Mouse (Mus musculus): ENCODE results near the gene Plet1.

Plet1 gene

DNA sequence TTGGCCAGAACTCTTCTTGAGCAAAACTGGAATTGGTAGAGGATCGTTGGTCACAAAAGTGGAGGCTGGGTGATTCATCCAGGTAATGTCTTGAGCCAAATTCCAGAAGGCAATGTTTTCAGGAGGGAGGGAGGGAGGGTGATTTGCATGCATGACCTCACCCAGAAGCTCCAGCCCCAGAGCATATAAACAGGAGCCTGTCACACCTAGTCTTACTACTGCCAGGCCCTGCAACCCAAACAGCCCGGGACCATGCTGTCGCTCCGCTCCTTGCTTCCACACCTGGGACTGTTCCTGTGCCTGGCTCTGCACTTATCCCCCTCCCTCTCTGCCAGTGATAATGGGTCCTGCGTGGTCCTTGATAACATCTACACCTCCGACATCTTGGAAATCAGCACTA is at the start of gene Plet1:
TSS of gene Plet1 (plus strand) at position 215 of the 400 bp plus-strand sequence.
- no peak for DNase-seq (ENCODE audit: low spot score)

DNA sequence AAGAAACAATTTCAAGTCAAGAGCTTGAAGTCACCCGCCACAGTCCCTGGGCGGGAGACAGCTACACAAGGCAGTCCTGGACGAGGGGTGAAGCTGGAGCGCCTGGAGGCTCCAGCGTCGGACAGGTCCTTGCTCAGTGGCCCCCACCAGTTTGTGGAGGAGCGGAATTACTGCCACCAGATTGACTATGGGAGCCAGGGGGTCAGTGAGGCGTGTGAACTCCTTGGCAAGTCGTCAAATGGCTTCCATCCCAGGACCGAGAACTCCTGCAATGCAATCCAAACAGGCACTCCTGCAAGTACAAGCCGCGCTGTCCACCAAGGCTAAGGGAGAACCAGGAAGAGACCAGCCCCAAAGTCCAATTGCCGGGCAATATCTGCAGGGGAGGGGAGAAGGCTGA is 45.3 kb upstream of the Plet1 start:
- DNase-seq (ENCODE audit: low spot score): no peak

DNA sequence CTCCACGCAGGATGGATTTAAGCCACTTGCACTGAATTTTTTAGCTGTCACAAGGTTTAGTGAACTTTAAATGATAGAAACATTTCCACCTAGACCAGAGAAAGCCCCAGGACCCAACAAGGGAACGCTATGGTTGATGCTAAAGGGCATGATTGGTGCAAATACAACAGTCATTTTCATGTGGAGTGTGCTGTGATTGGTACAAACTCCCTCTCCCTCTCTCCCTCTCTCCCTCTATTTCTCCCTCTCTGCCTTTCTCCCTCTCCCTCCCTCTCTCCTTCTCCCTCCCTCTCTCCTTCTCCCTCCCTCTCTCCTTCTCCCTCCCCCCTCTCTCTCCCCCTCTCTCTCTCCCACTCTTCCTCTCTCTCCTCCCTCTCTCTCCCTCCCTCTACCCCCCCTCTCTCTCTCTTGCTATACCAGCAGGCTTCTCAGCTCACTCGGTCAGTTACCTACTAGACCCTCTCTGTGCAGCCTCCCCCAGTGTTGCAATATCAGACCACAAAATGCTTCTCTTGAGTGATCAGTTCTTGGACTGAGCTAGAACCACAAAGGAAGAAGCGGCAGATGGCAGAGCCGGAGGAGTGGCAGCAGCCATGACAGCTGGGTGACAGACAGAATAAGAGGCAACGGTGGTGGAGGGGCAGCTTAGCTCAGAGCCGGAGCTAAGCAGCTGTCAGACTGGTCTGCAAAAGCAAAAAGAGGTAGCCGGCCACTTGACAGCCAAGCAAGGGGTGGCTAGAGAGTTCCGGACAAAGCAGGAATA is 42.7 kb upstream of the Plet1 start:
- DNase-seq (ENCODE audit: low spot score): no peak

DNA sequence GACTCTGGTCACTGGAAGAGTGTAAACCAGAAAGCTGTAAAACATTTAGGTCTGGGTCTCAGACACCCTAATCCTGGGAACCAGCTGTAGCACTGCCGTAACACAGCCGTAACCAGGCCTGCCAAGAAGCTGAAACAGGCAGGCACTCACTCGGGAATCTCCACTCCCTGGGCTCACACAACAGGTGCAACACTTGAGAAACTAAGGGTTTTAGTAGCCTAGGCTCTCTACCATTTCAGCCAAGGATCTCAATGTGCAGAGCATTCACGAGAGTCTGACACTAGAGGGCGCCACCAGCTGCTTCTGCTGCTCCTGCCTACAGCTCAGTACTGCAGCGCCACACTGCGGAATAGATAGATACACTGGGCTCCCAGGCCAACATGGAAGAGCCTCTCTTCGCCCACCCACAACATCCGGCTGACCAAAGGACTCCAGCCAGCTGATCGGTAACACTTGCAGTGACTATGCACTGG is 42.0 kb upstream of the Plet1 start:
- peak; percentile 78 for DNase-seq (ENCODE audit: low spot score)

DNA sequence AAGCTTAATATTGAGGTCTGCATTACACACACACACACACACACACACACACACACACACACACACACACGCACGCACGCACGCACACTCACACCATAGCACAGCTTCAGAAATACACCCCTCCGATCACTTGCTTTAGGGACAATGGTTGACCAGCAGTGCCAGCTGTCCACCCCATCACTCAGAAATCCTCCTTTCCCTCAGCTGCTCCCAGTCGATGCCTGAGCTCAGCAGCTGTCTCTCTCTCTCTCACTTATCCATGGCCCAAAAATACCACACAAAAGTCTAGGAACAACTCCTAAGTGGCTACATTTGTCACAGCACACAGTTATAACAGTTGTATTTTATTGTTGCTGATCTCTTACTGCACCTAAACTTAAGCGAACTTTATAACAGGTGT is 36.7 kb upstream of the Plet1 start:
- no peak for DNase-seq (ENCODE audit: low spot score)

DNA sequence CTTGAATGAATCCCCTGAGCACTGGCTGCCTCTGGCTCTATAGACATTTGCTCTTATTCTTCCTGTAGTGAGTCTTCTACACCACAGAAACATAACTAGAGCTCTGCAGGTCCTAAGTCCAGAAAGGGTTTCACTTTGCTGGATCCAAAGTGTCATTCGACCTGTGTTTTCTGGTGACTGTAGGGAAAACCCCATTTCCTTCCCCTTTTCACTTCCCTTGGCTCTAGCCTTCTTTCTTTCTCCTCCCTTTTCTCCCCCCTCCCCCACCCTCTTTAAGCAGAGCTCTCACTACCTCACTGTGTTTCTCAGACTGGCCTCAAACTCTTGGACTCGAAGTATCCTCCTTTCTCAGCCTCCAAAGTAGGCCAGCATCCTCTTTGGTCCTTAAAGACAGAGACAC is 34.8 kb upstream of the Plet1 start:
- no peak for DNase-seq (ENCODE audit: low spot score)

DNA sequence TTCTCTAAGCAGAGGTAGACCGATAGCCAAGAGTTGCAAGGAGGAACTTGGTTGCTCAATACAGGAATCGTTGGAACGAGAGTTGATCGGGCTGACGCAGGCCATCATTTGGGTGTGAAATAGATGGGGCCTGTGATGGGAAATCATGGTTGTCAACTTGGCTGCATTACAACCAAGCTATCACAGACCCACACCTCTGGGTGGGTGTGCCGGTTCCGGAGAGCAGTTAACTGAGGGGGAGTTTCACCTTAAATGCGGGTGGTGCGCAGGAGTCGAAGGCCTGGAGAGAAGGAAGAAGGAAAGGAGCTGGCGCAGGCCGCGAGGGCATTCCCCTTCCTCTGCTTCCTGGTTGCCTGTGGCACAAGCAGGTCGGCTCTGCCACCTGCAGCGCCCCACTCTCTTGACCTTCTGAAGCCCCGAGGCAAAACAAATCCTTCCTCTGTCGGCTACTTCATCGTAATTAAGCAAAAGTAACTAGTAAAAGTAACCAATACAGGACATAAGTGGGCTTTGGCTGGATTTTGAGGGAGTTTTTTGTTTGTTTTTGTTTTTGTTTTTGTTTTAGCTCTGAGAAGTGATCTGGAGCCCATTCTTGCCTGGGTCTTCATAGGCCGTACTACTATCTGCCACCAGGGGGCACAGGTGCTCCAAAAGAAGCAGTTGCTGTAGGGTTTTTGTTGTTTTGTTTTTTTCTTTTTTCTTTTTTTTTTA is 31.7 kb upstream of the Plet1 start:
- DNase-seq (ENCODE audit: low spot score): peak; percentile 60

DNA sequence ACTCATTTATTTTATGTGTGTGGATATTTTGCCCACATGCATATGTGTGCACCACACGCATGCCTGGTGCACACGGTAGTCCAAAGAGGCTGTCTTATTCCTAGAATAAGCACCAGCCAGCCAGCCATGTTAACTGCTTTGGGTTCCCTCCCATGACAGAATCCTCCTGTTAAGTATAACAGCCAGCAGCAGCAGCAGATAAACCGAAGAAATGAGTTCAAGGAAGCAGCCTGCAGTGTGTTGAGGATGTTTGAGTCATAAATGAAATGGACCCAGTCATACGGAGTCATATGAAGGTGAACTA is 31.2 kb upstream of the Plet1 start:
- no peak for DNase-seq (ENCODE audit: low spot score)

DNA sequence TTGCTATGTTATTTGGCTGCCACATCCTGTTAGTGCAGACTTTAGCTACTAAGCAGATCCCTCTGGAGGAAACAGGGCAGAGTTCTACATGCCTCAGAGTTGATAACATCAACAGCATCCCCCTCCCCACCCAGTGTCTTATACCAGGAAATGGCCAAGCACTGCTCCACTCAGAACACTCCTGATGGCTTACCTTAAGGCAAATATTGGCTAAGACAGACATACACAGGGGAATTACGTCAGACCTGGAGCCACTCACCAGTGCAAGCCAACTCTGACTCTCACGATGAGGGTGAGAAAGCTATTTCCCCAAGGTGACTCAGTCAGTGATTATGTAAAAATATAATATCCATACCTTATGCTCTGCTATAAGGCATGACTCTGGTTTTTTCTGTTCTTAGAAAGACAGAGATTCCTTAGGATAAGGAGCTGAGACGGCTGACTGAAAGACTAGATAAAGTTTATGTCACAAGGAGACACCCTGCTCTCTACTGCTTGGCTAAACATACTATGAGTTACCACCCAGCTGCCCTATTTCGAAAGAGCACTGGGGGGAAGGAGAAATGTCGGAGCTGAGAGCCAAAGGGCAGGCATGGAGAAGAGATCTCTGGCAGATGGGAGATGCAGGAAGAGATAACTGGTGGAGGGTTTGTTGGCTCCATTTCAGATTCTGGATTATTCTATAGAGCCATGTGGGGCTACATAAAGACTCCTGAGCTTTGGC is 23.8 kb upstream of the Plet1 start:
- DNase-seq (ENCODE audit: low spot score): no peak

DNA sequence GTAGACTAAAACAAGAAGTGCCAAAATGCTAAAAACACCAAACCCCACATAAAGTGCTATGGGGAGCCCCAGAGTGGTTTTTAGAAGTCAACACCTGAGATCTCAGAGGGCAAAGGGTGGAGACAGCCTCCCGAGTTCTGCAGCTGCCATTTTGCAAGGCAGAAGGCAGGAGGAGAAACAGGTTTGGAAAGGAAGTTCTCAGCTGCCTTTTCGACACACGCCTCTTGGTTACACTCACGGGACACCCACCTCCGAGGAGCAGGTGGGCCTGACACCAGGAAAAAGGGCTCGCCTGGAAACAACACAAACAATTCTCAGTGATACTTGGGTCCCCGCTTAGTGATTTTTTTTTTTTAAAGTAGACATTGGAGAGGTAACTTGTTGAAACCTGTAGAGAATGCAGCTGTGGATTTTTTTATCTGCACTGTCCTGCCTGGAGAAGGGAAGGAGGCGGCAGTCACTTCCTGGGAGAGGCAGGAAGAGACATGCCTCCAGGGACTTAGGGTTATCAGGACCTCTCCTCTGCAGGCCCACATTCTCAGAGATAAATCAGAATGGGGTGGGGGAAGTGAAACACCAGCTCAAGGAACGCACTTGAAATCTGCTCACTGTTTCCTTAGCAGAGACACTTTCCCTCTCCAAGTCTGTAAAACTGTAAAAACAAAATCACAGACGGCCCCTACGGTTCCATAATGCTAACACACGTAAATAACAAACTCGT is 23.0 kb upstream of the Plet1 start:
- DNase-seq (ENCODE audit: low spot score): no peak

DNA sequence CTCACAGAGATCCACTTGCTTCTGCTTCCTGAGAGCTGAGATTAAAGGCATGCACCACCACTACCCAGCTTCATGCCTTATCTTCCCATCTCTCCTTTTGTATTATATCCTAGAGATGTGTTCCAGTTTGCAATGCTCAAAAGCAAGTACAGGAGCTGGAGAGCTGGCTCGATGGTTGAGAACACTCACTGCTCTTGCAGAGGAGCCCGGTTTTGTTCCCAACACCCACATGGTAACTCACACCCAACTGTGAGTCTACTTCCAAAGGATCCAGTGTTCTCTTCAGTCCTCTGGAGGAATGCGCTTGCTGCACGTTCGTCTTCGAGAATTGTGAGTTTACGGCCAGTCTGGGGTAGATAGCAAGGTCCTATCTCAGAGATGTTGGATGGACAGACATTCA is 19.0 kb upstream of the Plet1 start:
- DNase-seq (ENCODE audit: low spot score): no peak

DNA sequence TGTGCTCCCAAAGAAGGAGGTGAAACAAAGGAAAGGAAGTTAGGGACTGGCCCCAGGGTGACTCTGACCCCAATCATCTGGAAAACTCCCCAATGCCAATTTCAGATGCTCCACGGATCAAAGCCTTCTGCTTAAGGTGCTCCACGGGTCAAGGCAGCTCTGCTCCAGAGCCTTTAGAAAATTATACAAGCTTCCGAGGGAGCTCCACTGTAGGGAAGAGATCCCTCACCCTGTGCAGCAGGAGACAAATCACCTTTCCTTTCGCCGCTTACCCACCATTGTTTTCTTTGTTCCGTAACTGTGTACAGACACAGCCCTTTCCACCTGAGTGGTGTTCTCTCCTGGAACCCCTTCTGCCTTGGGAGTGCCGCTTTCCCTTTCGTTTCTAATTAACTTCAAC is 18.6 kb upstream of the Plet1 start:
- no peak for DNase-seq (ENCODE audit: low spot score)

DNA sequence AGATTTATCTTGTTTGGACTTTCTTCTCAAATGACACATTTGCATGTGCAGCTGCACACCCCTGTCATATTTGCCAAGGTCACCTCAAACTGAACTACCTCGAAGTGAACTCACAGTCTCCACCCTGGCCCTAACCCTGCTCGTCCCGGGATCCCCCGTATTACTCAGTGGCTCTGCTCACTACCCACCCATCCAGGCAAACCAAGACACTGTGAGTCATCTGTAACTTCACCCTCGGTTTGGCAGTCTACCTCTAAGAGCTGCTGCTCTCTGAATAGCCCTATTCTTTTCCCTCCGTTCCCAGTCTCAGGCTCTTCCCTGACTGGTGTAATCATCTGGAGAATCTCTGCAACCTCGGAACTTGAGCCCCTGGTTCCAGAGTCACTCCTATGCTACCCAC is 17.7 kb upstream of the Plet1 start:
- DNase-seq (ENCODE audit: low spot score): no peak

DNA sequence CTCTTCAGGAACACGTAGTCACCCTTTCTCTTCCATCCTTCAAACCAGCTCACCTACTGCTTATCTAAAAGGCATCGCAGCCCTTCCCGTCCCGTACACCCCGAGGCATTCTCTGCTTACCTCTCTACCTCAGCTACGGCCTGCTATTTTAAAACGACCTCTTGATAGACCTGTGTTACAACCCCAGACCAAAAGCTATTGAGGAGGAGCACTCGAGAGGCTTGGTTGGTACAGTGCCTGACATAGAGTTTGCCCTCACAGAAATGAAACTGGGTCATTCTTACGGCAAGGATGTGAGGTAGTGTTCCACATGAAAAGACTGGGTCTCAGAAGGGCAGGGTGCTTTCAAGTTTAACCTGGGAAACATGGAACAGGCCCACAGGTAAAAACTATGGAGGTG is 17.1 kb upstream of the Plet1 start:
- no peak for DNase-seq (ENCODE audit: low spot score)

DNA sequence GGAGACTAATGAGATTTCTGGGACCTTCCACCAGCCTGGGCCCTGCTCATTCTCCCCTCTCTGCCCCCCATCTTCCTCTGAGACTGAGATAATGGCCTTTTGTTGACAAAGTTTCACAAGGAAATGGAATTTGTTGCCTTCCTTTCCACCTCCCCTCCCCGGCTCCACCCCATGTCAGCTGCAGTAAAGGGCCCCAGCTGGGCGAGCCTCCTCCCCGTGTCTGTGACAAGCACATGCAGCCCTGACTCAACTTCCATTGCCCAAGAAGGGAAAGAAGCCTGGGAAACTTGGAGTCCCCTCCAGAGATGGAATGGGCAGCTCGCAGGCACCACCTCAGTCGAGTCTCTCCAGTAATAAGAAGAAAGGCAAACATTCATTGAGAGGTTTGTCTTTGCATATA is 15.5 kb upstream of the Plet1 start:
- DNase-seq (ENCODE audit: low spot score): no peak

DNA sequence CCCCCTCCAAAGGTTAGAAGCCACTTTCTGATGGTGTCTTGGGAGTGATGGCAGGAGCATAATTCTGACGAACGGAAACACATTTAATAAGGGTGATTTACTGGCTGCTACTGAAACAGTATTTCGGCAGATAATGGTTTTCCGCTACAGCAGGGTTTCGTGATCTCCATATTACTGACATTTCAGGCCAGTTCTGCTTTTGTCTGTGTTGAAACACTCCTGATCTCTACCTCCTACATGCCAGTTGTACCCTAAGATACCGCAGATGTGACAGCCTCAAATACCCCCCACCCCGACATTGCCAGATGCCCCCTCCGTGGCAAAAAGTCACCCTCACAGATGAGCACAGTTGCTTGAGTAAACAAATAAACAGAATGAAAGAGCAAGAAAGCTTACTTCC is 14.8 kb upstream of the Plet1 start:
- DNase-seq (ENCODE audit: low spot score): no peak

DNA sequence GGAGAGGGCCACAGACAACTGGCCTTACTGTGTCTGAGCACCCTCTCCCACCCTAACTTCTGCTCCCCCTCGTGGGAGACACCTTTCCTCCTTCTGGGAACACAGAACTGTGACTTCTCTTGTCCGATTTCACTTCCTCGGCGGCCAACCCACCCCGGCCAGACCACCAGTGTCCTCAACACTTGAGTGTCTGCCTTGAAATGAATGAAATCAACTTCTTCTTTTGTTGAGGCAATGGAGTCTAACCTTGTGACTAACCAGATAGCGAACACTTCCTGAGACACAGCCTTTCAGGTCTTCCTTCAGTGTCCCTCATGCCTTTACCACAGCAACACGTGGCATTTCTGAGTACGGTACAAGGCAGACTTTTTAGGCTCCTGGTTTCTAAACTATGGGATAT is 11.6 kb upstream of the Plet1 start:
- no peak for DNase-seq (ENCODE audit: low spot score)

DNA sequence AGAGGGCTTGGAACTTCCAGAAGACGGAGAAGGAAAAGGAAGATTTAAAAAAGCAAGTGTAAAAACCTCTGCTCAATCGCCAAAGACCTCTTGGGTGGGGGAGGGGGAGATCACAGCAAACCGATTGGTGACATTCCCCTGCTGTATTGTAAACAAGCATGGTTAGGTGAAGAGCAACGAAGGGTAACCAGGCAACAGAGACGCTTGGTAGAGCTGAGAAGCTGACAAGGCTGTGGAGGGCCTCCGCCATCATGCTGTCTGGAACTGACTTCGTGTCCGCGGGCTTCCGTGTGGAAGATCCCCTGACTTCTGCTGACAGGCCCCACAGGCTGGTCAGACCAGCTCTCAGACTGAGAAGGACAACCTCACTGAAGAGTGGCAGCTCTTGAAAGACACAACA is 8.8 kb upstream of the Plet1 start:
- no peak for DNase-seq (ENCODE audit: low spot score)

DNA sequence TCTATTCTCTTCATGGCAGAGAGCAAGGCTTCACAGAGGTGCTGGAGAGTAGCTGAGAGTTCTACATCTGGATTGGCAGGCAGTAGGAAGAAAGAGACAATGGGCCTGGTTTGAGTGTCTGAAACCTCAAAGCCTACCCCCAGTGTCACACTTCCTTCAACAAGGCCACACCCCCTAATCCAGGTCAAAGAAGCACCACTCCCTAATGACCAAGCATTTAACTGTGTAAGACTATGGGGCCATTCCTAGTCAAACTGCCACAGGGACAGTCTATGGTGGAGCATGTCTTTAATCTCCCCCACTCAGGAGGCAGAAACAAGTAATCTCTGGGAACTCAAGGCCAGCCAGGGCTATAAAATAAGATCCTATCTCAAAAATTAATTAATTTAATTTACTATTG is 3.5 kb upstream of the Plet1 start:
- no peak for DNase-seq (ENCODE audit: low spot score)

DNA sequence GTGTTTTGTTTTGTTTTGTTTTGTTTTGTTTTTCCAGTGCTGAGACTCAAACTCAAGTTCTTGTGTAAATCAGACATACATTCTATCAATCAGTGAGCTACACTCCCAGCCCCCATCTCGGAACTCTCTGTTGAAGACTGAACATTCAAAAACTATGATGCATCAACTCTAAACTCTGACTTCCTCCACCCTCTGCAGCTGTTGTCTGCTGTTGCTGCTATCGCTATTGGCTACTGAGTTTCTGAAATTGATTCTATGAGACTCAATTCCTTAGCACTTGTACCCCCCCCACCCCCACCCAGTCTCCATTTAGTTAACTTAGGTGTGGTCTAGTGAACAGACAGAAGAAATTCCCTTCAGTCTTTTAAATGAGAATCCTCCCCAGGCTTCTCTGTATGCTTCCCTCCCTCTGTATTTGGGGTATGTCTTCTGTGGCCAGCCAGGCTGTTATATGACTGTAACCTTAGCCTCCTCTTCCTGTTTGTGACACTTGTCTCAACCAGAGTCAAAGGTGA is 2.7 kb upstream of the Plet1 start:
- DNase-seq (ENCODE audit: low spot score): no peak

DNA sequence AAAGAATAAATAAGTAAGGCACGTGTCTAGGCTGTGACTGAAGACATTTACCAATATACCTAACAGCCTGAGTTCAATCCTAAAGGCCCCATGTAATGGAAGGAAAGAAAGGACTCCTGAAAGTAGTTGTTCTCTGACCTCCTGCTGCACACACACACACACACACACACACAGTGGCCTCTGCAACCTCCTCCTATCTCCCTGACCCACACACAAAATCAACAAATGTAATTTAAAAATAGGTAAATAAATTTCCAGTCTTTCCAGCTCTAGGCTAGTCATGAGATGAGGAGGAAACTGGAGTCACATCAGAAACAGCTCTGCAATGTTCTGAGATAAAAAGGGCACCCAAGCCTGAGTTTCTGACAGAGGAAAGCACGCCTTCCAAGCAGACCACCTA is 548 bp upstream of the Plet1 start:
- no peak for DNase-seq (ENCODE audit: low spot score)

DNA sequence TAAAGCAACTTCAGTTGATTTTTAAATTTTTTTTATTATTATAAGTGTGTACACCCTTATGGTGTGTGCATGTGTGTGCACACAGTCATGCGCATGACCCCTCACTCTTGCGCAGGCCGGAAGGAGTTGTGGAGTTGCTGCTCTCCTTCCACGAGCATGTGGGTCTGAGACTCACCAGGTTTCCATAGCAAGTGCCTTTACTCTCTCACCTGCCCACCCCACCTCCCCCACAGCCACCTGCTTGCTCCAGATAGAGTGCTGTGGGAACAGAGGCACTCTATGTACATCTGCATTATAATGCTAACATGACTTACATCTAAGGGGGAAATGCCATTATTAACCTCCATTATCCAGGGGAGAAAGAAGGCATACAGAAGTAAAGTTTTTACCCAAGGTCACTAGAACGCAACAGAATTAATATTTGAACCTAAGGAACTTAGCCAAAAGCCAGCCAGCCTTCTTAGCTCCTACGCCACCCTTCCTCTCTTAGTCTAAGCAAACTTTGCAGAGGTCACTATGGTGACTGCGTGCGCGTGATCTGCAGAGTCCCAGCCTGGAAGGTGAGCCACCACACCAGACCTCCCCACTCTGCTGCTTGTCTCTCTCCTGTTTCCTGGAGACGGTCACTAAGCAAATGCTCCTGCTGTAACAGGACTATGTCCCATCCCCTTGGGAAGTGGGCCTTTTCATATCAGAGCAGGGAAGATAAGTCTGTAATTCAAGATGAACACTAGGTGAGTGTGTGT is 1.3 kb downstream of the Plet1 start:
- DNase-seq (ENCODE audit: low spot score): peak; percentile 13
